Mouse (Mus musculus): ENCODE results near the gene Tuba3a. TPM values are rescaled to one million over a fixed set of nuclear protein-coding genes. Genes with fewer than 3 reads are reported as not detected.
"Not testable (repeated sequence)": the region's sequence is repeated elsewhere in the genome, so short reads cannot be mapped to it uniquely, and the experiment has no call there.

Gene Tuba3a
- polyA plus RNA-seq, 1 experiment from 2014 or later, result not detected

DNA sequence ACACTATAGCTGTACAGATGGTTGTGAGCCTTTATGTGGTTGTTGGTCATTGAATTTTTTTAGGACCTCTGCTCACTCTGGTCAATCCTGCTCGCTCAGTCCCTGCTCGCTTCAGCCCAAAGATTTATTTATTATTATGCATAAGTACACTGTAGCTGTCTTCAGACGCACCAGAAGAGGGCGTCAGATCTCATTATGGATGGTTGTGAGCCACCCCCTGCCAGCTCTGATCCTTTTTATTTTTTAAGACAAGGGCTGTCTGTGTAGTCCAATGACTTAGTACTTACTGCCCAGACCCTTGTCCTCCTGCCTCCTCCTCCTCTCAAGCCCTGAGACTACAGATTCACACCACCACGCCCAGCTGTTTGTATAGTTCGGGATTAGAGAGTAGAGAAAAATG is 19.2 kb downstream of the Tuba3a start:
- ATAC-seq (replicated peaks; ENCODE audit: low FRiP score); H3K4me2 ChIP-seq (ENCODE audit: low read depth, low read length, severe bottlenecking); H3K36me3 ChIP-seq (ENCODE audit: control insufficient read depth, insufficient read depth, low read length); H3K4me3 ChIP-seq (ENCODE audit: low read depth, low read length); DNase-seq (ENCODE audit: low spot score); H3K4me1 ChIP-seq (replicated peaks; ENCODE audit: control insufficient read depth, insufficient read depth, low read length); H3K27me3 ChIP-seq (ENCODE audit: control insufficient read depth, insufficient read depth, low read length); H3K9me3 ChIP-seq (ENCODE audit: control insufficient read depth, low read length); H3K27ac ChIP-seq (ENCODE audit: low read depth, low read length); H3K9ac ChIP-seq (ENCODE audit: low read length): not testable (repeated sequence)
- 66% methylated on average over 6 of the region's 6 CpGs for WGBS

DNA sequence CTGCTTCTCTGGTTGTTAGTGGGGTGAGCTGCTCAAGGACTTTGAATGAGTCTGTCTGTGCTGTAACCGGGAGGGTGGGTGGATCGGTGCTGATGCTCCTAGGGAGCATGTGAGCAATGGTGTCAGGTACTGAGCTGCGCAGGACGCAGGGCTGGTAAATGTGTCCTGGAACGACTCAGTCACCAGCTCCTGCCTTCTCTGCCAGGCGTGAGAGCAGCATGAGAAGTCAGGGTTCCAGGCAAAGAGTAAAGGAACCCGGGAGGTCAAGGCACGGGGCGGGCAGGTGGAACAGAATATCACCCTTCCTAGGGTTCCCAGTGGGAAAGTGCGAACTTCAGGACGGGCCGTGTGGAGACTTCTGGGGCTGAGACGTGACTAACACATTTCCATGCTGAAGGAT is 19.8 kb downstream of the Tuba3a start:
- H3K4me3 ChIP-seq (ENCODE audit: low read depth, low read length), result no peak overlapping the region
- no peak overlapping the region for H3K27ac ChIP-seq (ENCODE audit: low read depth, low read length)
- H3K4me2 ChIP-seq (ENCODE audit: low read depth, low read length, severe bottlenecking), result no peak overlapping the region
- 78% methylated on average over 13 of the region's 13 CpGs for WGBS
- H3K4me1 ChIP-seq (replicated peaks; ENCODE audit: control insufficient read depth, insufficient read depth, low read length), result no peaks in the 10 kb centered on the region
- no peaks in the 10 kb centered on the region for H3K27me3 ChIP-seq (ENCODE audit: control insufficient read depth, insufficient read depth, low read length)
- DNase-seq (ENCODE audit: low spot score), result no peak
- H3K9ac ChIP-seq (ENCODE audit: low read length), result no peak overlapping the region
- H3K36me3 ChIP-seq (ENCODE audit: control insufficient read depth, insufficient read depth, low read length), result no peaks in the 10 kb centered on the region
- ATAC-seq (replicated peaks; ENCODE audit: low FRiP score), result no peak
- H3K9me3 ChIP-seq (ENCODE audit: control insufficient read depth, low read length), result no peaks in the 10 kb centered on the region

DNA sequence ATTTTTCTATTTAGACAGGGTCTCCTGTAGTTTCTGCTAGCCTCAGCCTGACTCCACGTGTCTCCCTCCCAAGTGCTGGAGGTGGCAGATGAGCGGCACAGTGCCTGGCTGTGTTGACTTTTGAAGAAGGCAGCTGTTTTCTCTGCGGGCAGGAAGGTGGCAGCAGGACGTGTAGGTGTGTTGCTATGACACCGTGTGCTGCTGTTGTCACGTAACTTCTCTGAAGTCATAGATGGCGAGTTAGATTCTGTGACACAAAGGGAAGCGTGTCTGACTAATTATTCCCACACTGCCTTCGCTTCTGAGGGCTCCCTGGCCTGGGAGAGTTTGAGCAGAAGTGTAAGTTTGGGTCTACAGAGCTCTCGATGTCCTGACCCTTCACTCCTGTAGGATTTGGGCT is 20.6 kb downstream of the Tuba3a start:
- H3K4me1 ChIP-seq (replicated peaks; ENCODE audit: control insufficient read depth, insufficient read depth, low read length), result no peaks in the 10 kb centered on the region
- no peak overlapping the region for H3K4me2 ChIP-seq (ENCODE audit: low read depth, low read length, severe bottlenecking)
- H3K4me3 ChIP-seq (ENCODE audit: low read depth, low read length), result no peak overlapping the region
- H3K36me3 ChIP-seq (ENCODE audit: control insufficient read depth, insufficient read depth, low read length), result no peaks in the 10 kb centered on the region
- no peak overlapping the region for H3K27ac ChIP-seq (ENCODE audit: low read depth, low read length)
- no peaks in the 10 kb centered on the region for H3K9me3 ChIP-seq (ENCODE audit: control insufficient read depth, low read length)
- DNase-seq (ENCODE audit: low spot score) (no peak), ATAC-seq (replicated peaks; ENCODE audit: low FRiP score) (no peak)
- no peaks in the 10 kb centered on the region for H3K27me3 ChIP-seq (ENCODE audit: control insufficient read depth, insufficient read depth, low read length)
- WGBS, result 68% methylated on average over 10 of the region's 10 CpGs
- H3K9ac ChIP-seq (ENCODE audit: low read length), result no peak overlapping the region

DNA sequence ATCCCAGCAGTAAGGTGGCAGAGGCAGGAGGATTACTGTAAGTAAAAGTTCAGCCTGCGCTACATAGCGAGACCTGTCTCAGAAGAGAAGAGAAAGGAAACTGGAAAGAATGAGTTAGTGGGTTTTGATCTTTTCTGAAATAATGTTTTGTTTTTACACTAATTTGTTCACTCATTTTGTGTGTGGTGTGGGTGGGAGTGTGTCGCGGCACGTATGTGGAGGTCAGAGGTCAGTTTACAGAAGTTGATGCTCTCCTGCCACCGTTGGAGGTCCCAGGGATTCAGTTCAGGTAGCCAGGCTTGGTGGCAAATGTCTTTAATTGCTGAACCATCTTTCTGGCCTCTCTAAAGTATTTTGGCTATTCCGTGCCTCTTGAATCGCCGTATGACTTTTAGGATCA is 21.6 kb downstream of the Tuba3a start:
- Histone ChIP-seq H3K27ac (ENCODE audit: low read depth, low read length) (no peak overlapping the region), H3K27me3 (ENCODE audit: control insufficient read depth, insufficient read depth, low read length) (no peaks in the 10 kb centered on the region), H3K4me2 (ENCODE audit: low read depth, low read length, severe bottlenecking) (no peak overlapping the region), H3K9ac (ENCODE audit: low read length) (no peak overlapping the region), H3K9me3 (ENCODE audit: control insufficient read depth, low read length) (no peaks in the 10 kb centered on the region), H3K4me3 (ENCODE audit: low read depth, low read length) (no peak overlapping the region), H3K36me3 (ENCODE audit: control insufficient read depth, insufficient read depth, low read length) (no peaks in the 10 kb centered on the region), H3K4me1 (replicated peaks; ENCODE audit: control insufficient read depth, insufficient read depth, low read length) (no peaks in the 10 kb centered on the region)
- no peak for ATAC-seq (replicated peaks; ENCODE audit: low FRiP score)
- DNase-seq (ENCODE audit: low spot score), result no peak
- WGBS, result 86% methylated on average over 9 of the region's 9 CpGs

DNA sequence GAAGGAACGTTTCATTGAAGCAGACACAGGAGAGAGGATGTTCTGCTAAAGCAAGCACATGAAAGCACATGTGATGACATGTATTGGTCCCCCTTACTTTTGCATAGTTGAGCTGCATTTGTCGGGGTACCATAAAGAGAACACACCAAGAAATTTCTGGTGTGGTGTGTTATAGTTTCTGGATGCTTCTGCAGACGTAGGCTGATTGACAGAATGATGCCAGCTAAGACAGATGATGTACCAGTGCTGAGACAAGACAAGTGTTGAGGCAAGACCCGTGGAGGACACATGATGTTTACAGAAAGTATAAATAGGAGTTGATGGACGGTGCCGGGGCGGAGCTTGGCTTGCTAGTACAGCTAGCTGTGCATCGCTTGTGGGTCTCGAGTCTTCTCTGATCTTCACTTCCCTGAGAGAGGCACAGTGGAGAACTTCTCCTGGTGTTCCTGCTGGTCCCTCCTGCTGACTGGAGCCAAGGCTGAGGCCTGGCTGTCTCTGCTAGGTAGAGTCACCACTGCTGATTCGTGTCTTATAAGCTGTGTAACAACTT is 25.8 kb downstream of the Tuba3a start:
- H3K27me3 ChIP-seq (ENCODE audit: control insufficient read depth, insufficient read depth, low read length), result no peaks in the 10 kb centered on the region
- no peaks in the 10 kb centered on the region for H3K4me1 ChIP-seq (replicated peaks; ENCODE audit: control insufficient read depth, insufficient read depth, low read length)
- H3K9me3 ChIP-seq (ENCODE audit: control insufficient read depth, low read length), result no peaks in the 10 kb centered on the region
- WGBS, result 85% methylated on average over 10 of the region's 10 CpGs
- ATAC-seq (replicated peaks; ENCODE audit: low FRiP score) (no peak), DNase-seq (ENCODE audit: low spot score) (no peak)
- no peak overlapping the region for H3K4me2 ChIP-seq (ENCODE audit: low read depth, low read length, severe bottlenecking)
- no peak overlapping the region for H3K4me3 ChIP-seq (ENCODE audit: low read depth, low read length)
- no peak overlapping the region for H3K27ac ChIP-seq (ENCODE audit: low read depth, low read length)
- no peaks in the 10 kb centered on the region for H3K36me3 ChIP-seq (ENCODE audit: control insufficient read depth, insufficient read depth, low read length)
- no peak overlapping the region for H3K9ac ChIP-seq (ENCODE audit: low read length)

DNA sequence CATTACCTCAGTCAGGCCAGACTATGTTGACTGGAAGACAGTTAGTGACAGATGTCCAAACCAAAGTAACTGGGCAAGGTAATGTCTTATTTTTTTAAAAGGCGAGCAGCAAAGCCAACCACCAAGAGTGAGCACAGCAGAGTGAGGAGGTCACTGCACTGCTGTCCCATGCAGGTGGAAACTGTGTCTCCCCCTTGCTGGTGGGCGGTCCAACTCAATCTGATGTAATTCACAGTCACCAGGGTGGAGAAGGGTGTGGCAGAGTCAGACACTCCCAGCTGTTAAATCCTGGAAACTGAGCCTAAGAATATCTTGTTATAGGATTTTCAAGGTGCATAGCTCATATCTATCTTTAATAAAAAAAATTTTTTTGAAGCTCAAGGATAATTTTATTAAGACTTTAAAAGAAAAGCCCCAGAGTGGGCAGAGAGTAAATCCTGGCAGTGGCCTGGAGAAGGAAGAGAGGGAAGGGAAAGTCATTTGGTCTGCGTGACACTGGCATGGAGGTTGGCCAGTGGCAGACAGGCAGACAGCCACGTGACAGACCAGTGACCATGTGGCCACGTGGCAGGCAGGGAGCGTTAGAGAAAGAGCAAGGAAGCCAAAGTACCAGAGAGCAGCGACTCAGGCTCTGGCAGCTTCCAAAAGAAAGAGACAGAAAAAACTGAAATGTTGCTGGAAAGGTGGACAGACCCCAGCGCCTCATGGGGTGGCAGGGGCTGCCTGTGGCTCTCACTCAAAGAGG is 29.4 kb downstream of the Tuba3a start:
- no peak overlapping the region for H3K9ac ChIP-seq (ENCODE audit: low read length)
- 84% methylated on average over 8 of the region's 8 CpGs for WGBS
- no peak for ATAC-seq (replicated peaks; ENCODE audit: low FRiP score)
- no peak overlapping the region for H3K4me2 ChIP-seq (ENCODE audit: low read depth, low read length, severe bottlenecking)
- H3K36me3 ChIP-seq (ENCODE audit: control insufficient read depth, insufficient read depth, low read length), result no peaks in the 10 kb centered on the region
- H3K4me1 ChIP-seq (replicated peaks; ENCODE audit: control insufficient read depth, insufficient read depth, low read length), result no peaks in the 10 kb centered on the region
- H3K9me3 ChIP-seq (ENCODE audit: control insufficient read depth, low read length), result no peaks in the 10 kb centered on the region
- H3K27me3 ChIP-seq (ENCODE audit: control insufficient read depth, insufficient read depth, low read length), result no peaks in the 10 kb centered on the region
- DNase-seq (ENCODE audit: low spot score), result no peak
- no peak overlapping the region for H3K27ac ChIP-seq (ENCODE audit: low read depth, low read length)
- no peak overlapping the region for H3K4me3 ChIP-seq (ENCODE audit: low read depth, low read length)

DNA sequence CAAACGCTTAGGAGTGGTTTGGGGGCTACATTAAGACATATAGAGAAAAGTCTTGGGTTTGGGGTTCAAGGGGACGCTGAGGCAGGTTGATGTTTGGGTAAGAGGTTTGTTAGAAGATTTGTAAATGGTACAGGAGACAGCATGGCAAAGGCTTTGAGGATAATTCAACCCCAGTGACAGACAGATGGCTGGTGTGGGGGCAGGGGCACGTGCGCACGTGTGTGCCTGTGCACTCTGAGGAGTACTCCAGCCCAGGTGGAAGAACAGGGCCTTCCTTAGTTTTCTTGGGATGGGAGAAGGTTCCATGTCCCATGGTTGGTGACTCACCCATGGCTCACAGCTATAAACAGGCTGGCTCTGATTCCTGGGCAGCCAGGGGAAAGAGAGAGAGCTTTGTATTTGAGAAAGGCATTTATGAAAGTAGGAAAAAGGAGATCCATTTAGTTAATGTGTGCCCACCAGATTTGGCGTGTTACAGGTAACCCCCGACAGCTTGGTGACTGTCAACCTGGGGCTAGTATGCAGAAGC is 30.3 kb downstream of the Tuba3a start:
- 89% methylated on average over 7 of the region's 7 CpGs for WGBS
- no peak overlapping the region for H3K4me2 ChIP-seq (ENCODE audit: low read depth, low read length, severe bottlenecking)
- no peak overlapping the region for H3K27ac ChIP-seq (ENCODE audit: low read depth, low read length)
- H3K4me3 ChIP-seq (ENCODE audit: low read depth, low read length), result no peak overlapping the region
- H3K9ac ChIP-seq (ENCODE audit: low read length), result no peak overlapping the region
- no peaks in the 10 kb centered on the region for H3K27me3 ChIP-seq (ENCODE audit: control insufficient read depth, insufficient read depth, low read length)
- H3K9me3 ChIP-seq (ENCODE audit: control insufficient read depth, low read length), result no peaks in the 10 kb centered on the region
- H3K36me3 ChIP-seq (ENCODE audit: control insufficient read depth, insufficient read depth, low read length), result no peaks in the 10 kb centered on the region
- ATAC-seq (replicated peaks; ENCODE audit: low FRiP score) (no peak), DNase-seq (ENCODE audit: low spot score) (no peak)
- H3K4me1 ChIP-seq (replicated peaks; ENCODE audit: control insufficient read depth, insufficient read depth, low read length), result no peaks in the 10 kb centered on the region

DNA sequence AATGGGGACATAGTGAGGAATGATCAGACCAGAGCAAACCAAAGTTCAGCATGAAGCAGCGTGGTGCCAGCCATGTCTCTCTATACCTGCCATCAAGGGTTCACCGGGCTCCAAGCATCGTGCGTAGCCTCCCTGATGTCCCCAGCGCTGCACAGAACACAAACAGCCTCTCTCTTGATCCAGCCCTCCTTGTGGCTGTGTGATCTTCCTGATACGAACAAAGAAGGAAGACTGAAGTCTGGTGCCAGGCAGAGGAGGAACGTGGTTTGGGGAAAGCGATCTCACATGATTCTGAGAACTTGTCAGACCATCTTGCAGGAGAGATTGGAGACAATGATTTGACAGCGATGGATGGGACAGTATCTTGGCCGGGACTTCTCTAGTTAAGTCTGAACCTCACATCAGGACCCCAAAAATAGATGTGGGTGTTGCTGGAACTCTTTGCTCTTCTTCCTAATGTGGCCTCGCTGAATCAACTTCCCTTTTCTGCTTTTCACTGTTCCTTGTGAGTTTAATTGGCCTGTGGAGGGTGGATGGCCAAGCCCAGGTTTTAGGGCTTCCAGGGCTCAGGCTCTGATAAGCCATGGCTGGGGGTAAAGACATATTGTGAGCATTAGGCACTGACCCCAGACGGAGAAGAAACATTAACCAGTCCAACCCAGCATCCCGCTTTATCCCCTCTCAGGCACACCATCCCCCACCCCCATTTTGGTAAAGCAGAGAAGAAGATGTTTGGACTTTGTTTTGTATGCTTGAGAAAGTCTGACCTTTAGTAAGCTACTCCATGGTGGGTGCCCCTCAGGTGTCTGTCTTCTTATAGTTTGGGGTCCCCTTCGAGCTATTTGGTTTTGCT is 31.8 kb downstream of the Tuba3a start:
- no peak overlapping the region for H3K27ac ChIP-seq (ENCODE audit: low read depth, low read length)
- DNase-seq (ENCODE audit: low spot score), result no peak
- whole genome bisulfite sequencing, result 78% methylated on average over 14 of the region's 14 CpGs

More for the DNA sequence above, 31.8 kb downstream of the Tuba3a start:
- Histone ChIP-seq H3K27me3 (ENCODE audit: control insufficient read depth, insufficient read depth, low read length) (no peaks in the 10 kb centered on the region), H3K36me3 (ENCODE audit: control insufficient read depth, insufficient read depth, low read length) (no peaks in the 10 kb centered on the region), H3K4me1 (replicated peaks; ENCODE audit: control insufficient read depth, insufficient read depth, low read length) (no peaks in the 10 kb centered on the region), H3K9ac (ENCODE audit: low read length) (no peak overlapping the region), H3K4me3 (ENCODE audit: low read depth, low read length) (no peak overlapping the region), H3K4me2 (ENCODE audit: low read depth, low read length, severe bottlenecking) (no peak overlapping the region), H3K9me3 (ENCODE audit: control insufficient read depth, low read length) (no peaks in the 10 kb centered on the region)
- ATAC-seq (replicated peaks; ENCODE audit: low FRiP score), result no peak

Data from forebrain, embryonic 11.5 days (tissue).